Mouse (Mus musculus) ES-Bruce4 (cell line): ENCODE results near the gene Cfap74. TPM values are rescaled to one million over a fixed set of nuclear protein-coding genes. Genes with fewer than 3 reads are reported as not detected.

Experiments used
- H3K27ac ChIP-seq: 2 replicates; pipeline ENCODE4 v1.5.1; 2012; ENCODE audit warnings: low read length, inconsistent platforms; ENCODE audit not compliant: insufficient read depth
- H3K27me3 ChIP-seq: 2 replicates; pipeline ENCODE4 v1.6.1; 2012; ENCODE audit warnings: mild to moderate bottlenecking, low read length, inconsistent platforms; ENCODE audit not compliant: control insufficient read depth, poor library complexity, insufficient read depth, severe bottlenecking
- H3K36me3 ChIP-seq: 2 replicates; pipeline ENCODE4 v1.6.1; 2012; ENCODE audit warnings: inconsistent platforms, mild to moderate bottlenecking, low read length, moderate library complexity; ENCODE audit not compliant: control insufficient read depth, poor library complexity, insufficient read depth, severe bottlenecking
- H3K4me1 ChIP-seq: one replicate; pipeline ENCODE4 v1.8.1; 2011; ENCODE audit warnings: low read length; ENCODE audit not compliant: control insufficient read depth, insufficient read depth
- H3K4me3 ChIP-seq: 2 replicates; pipeline ENCODE4 v1.5.1; 2011; ENCODE audit warnings: low read depth, mild to moderate bottlenecking, low read length
- H3K9ac ChIP-seq: 2 replicates; pipeline ENCODE4 v1.6.1; 2012; ENCODE audit warnings: low read depth, mild to moderate bottlenecking, inconsistent platforms; ENCODE audit not compliant: poor library complexity, severe bottlenecking
- H3K9me3 ChIP-seq: replicated peaks from 2 replicates; pipeline ENCODE4 v1.6.1; 2012; ENCODE audit warnings: mild to moderate bottlenecking, low read length, inconsistent platforms; ENCODE audit not compliant: control insufficient read depth, poor library complexity, insufficient read depth, severe bottlenecking
- CTCF ChIP-seq: IDR thresholded peaks from one replicate; pipeline ENCODE4 v1.8.1; 2011; ENCODE audit warnings: low read depth, low read length
- EP300 ChIP-seq: IDR thresholded peaks from 2 replicates; pipeline ENCODE4 v1.6.1; 2011; ENCODE audit warnings: low read depth, low read length; ENCODE audit not compliant: insufficient read depth
- POLR2A ChIP-seq: IDR thresholded peaks from one replicate; pipeline ENCODE4 v1.8.1; 2011; ENCODE audit warnings: low read length; ENCODE audit not compliant: insufficient read depth
- polyA plus RNA-seq: library from polyadenylated mRNA; stranded (reverse); fragments of >200 nt; gene quantifications from 2 replicates; pipeline ENCODE4 v1.2.4, GENCODE M21; 2011; ENCODE audit warnings: low read depth; ENCODE audit not compliant: missing spikeins, insufficient read depth, insufficient read length

The Cfap74 gene
- 3.3 and 3.7 TPM in 2 replicates for polyA plus RNA-seq

GRCm38 (mm10) chr4:155409058-155409776 is at the start of gene Cfap74:
Gene Cfap74 (plus strand): TSS chr4:155409190.
- Histone ChIP-seq H3K4me3 (peak within 1 kb of the TSS; percentile 56), H3K36me3 (no peaks in the 10 kb centered on the region), H3K27ac (no peak within 1 kb of the TSS), H3K27me3 (no peaks in the 10 kb centered on the region), H3K9ac (0 out of 2 replicates have a peak within 1 kb of the TSS, but pooled peaks have one; percentile 11), H3K9me3 (peaks cover 3% of the 10 kb centered on the region; the same call in 1 of the 2 replicates), H3K4me1 (no peaks in the 10 kb centered on the region)
- TF ChIP-seq EP300 (no peak), POLR2A (no peak), CTCF (no peak)

GRCm38 (mm10) chr4:155359560-155360464 is 49.2 kb upstream of the Cfap74 start:
- Histone ChIP-seq H3K27ac (no peak overlapping the region), H3K4me3 (peak overlapping the region; percentile 16), H3K9ac (no peak overlapping the region), H3K4me1 (peaks cover 13% of the 10 kb centered on the region), H3K9me3 (no peaks in the 10 kb centered on the region), H3K36me3 (no peaks in the 10 kb centered on the region), H3K27me3 (no peaks in the 10 kb centered on the region)
- TF ChIP-seq CTCF (no peak), POLR2A (no peak), EP300 (peak; percentile 66; the same call in 1 of the 2 replicates)

- no peak overlapping the region for H3K27ac ChIP-seq
These were observed 48.1 kb upstream of the Cfap74 start for GRCm38 (mm10) chr4:155360856-155361255.

GRCm38 (mm10) chr4:155361303-155361791 is 47.6 kb upstream of the Cfap74 start, which contains the start of gene Prkcz:
Gene Prkcz (minus strand): TSS chr4:155361361.
- H3K4me1 ChIP-seq = peaks cover 13% of the 10 kb centered on the region
- no peaks in the 10 kb centered on the region for H3K27me3 ChIP-seq
- H3K27ac ChIP-seq = no peak within 1 kb of the TSS
- H3K4me3 ChIP-seq = peak within 1 kb of the TSS; percentile 78
- TF ChIP-seq POLR2A = peak; percentile 37
- no peak for TF ChIP-seq EP300
- H3K9ac ChIP-seq = peak within 1 kb of the TSS; percentile 75
- H3K36me3 ChIP-seq = no peaks in the 10 kb centered on the region
- no peaks in the 10 kb centered on the region for H3K9me3 ChIP-seq

More at GRCm38 (mm10) chr4:155360856-155361255, 48.1 kb upstream of the Cfap74 start:
- no peaks in the 10 kb centered on the region for H3K36me3 ChIP-seq
- TF ChIP-seq CTCF (no peak), POLR2A (no peak), EP300 (no peak)
- H3K27me3 ChIP-seq = no peaks in the 10 kb centered on the region
- peak overlapping the region; percentile 75 for H3K9ac ChIP-seq
- H3K9me3 ChIP-seq = no peaks in the 10 kb centered on the region
- peaks cover 13% of the 10 kb centered on the region for H3K4me1 ChIP-seq
- peak overlapping the region; percentile 71 for H3K4me3 ChIP-seq

- Histone ChIP-seq H3K4me3 (no peak overlapping the region), H3K27me3 (no peaks in the 10 kb centered on the region)
These were observed 46.5 kb upstream of the Cfap74 start for GRCm38 (mm10) chr4:155362443-155362842.

GRCm38 (mm10) chr4:155366784-155367183 is 42.2 kb upstream of the Cfap74 start:
- no peak overlapping the region for H3K9ac ChIP-seq
- H3K27me3 ChIP-seq = no peaks in the 10 kb centered on the region
- H3K4me1 ChIP-seq = no peaks in the 10 kb centered on the region
- TF ChIP-seq EP300 = no peak
- TF ChIP-seq POLR2A = no peak
- TF ChIP-seq CTCF = no peak
- H3K9me3 ChIP-seq = no peaks in the 10 kb centered on the region
- no peak overlapping the region for H3K27ac ChIP-seq
- no peak overlapping the region for H3K4me3 ChIP-seq
- H3K36me3 ChIP-seq = no peaks in the 10 kb centered on the region

More at GRCm38 (mm10) chr4:155362443-155362842, 46.5 kb upstream of the Cfap74 start:
- H3K36me3 ChIP-seq = no peaks in the 10 kb centered on the region
- H3K27ac ChIP-seq = no peak overlapping the region
- H3K9ac ChIP-seq = no peak overlapping the region
- H3K4me1 ChIP-seq = peaks cover 13% of the 10 kb centered on the region
- TF ChIP-seq POLR2A (no peak), CTCF (no peak), EP300 (no peak)
- H3K9me3 ChIP-seq = no peaks in the 10 kb centered on the region
